Mouse (Mus musculus) CD4-positive naive resting alpha-beta T cell, adult 57 days (primary cell): ENCODE results near the gene Olfr57. TPM values are rescaled to one million over a fixed set of nuclear protein-coding genes. Genes with fewer than 3 reads are reported as not detected.

Experiments used
- total RNA-seq: library from RNA; stranded (reverse); gene quantifications from one replicate; pipeline ENCODE4 v1.2.4, GENCODE M21; 2023

Olfr57 gene
- total RNA-seq, result not detected

DNA sequence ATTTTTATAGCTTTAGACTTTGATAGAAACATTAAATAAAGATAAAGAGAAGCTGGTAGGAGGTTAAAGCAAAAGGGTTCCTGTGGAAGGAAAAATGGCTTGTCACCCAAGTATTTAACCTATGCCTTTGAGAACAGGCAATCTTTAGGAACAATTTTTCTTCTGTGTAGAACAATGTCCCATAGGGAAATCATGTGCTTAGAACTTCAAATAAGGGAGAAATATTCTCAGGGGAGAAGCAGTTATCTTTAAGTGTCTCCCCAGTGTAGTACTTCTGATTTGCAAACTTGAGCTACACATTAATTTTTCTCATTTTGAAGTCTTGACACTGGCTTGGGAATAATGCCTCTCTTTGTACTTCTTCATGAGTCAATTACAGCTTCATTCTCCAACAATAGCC is at the start of gene Olfr57:
TSS of gene Olfr57 (plus strand) at position 301 of the 400 bp plus-strand sequence.

DNA sequence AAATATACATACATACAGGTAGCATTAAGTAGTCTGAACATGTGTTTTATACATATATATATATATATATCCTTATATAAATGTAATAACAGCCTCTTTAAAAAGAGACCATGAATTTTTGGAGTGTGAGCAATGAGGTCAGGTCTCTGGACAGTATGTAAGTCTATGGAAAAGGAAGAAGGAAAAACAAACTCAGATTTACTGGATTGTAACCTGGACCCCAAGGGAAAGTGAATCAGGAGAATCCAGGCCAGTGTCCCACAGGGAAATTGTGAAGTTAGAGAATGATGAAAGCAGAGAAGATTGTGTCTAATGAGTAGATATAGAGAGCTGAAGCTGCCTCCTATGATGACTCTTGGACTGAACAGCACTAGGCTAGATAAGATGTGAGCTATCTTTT is 47.8 kb upstream of the Olfr57 start, which contains the start of gene Olfr1352:
TSS of gene Olfr1352 (plus strand) at position 301 of the 400 bp plus-strand sequence.

DNA sequence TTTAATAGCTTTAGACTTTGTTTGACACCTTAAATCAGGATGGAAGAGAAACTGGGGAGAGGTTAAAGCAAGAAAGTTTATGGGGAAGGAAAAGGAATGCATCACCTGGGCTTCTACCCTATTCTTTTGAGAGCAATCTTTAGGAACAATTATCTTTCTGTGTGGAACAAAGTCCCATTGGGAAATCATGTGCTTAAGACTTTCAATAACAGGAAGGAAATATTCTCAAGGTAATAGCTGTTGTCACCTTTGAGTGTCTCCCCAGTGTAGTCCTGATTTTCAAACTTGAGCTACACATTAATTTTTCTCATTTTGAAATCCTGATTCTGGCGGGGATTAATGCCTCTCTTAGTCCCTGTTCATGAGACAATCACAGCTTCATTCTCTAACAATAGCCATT is 16.4 kb upstream of the Olfr57 start, which contains the start of gene Olfr1351:
TSS of gene Olfr1351 (plus strand) at position 301 of the 400 bp plus-strand sequence.

Other genes starting within 250 kb of the Olfr57 start
- not detected for gene Slc1a6, start 248.2 kb upstream of the Olfr57 start, total RNA-seq
- not detected for gene Olfr1356, start 176.6 kb upstream of the Olfr57 start, total RNA-seq
- gene Olfr1355, start 153.2 kb upstream of the Olfr57 start, total RNA-seq, result not detected
- not detected for gene Olfr1354, start 115.6 kb upstream of the Olfr57 start, total RNA-seq
- not detected for gene Olfr8, start 78.1 kb upstream of the Olfr57 start, total RNA-seq
- gene Olfr1353, start 65.4 kb upstream of the Olfr57 start, total RNA-seq, result not detected
- not detected for gene Olfr1352, start 47.7 kb upstream of the Olfr57 start, total RNA-seq
- gene Olfr1351, start 16.3 kb upstream of the Olfr57 start, total RNA-seq, result not detected
- gene 2610008E11Rik, start 68.9 kb downstream of the Olfr57 start, total RNA-seq, result 16.2 TPM
- gene Vmn2r80, start 120.0 kb downstream of the Olfr57 start, total RNA-seq, result not detected
- gene Vmn2r81, start 219.0 kb downstream of the Olfr57 start, total RNA-seq, result not detected